Mouse (Mus musculus) midbrain, postnatal 0 days (tissue): Measurements from ENCODE around the gene Mroh2a. TPM values are rescaled to one million over a fixed set of nuclear protein-coding genes. Genes with fewer than 3 reads are reported as not detected.

Experiments
- ATAC-seq: fragments of 200-750 bp; cut with Nextera tagmentation; 2 replicates; pipeline ENCODE4 v1.8.0; 2017; ENCODE audit warnings: moderate number of reproducible peaks, mild to moderate bottlenecking, moderate TSS enrichment, moderate library complexity; ENCODE audit not compliant: low FRiP score
- DNase-seq: peaks from one replicate; pipeline ENCODE4 v3.0.0-alpha.2; 2015; ENCODE audit warnings: low spot score
- H3K27ac ChIP-seq: fragments of 300-500 bp; sonication (generic); 2 replicates; pipeline ENCODE4 v1.5.1; 2014; ENCODE audit warnings: low read depth, mild to moderate bottlenecking, low read length, mixed read lengths
- H3K27me3 ChIP-seq: fragments of 300-500 bp; sonication (generic); 2 replicates; pipeline ENCODE4 v1.6.1; 2014; ENCODE audit warnings: low read length, control low read depth, mixed read lengths; ENCODE audit not compliant: insufficient read depth
- H3K36me3 ChIP-seq: fragments of 300-500 bp; sonication (generic); 2 replicates; pipeline ENCODE4 v1.6.1; 2014; ENCODE audit warnings: low read length, control low read depth, mixed read lengths; ENCODE audit not compliant: insufficient read depth
- H3K4me1 ChIP-seq: fragments of 300-500 bp; sonication (generic); 2 replicates; pipeline ENCODE4 v1.6.1; 2014; ENCODE audit warnings: mild to moderate bottlenecking, control low read depth, antibody characterized with exemption, low read length, mixed read lengths; ENCODE audit not compliant: insufficient read depth
- H3K4me2 ChIP-seq: fragments of 300-500 bp; sonication (generic); 2 replicates; pipeline ENCODE4 v1.6.1; 2014; ENCODE audit warnings: low read depth, mild to moderate bottlenecking, low read length, mixed read lengths; ENCODE audit not compliant: poor library complexity, severe bottlenecking
- H3K4me3 ChIP-seq: fragments of 300-500 bp; sonication (generic); 2 replicates; pipeline ENCODE4 v1.5.1; 2014; ENCODE audit warnings: low read depth, mild to moderate bottlenecking, low read length, moderate library complexity
- H3K9ac ChIP-seq: fragments of 300-500 bp; sonication (generic); replicated peaks from 2 replicates; pipeline ENCODE4 v1.6.1; 2014; ENCODE audit warnings: mild to moderate bottlenecking, low read length, moderate library complexity, mixed read lengths; ENCODE audit not compliant: poor library complexity, severe bottlenecking
- H3K9me3 ChIP-seq: fragments of 300-500 bp; sonication (generic); 2 replicates; pipeline ENCODE4 v1.6.1; 2016; ENCODE audit warnings: low read length, control low read depth
- CTCF ChIP-seq: IDR thresholded peaks from 2 replicates; pipeline ENCODE4 v1.5.1; 2016; ENCODE audit warnings: antibody characterized with exemption, mild to moderate bottlenecking
- WGBS: fragments of 180-500 bp; shearing (Covaris S2); extraction: QIAGEN DNeasy Blood & Tissue Kit; methylation state at CpG from one replicate; pipeline ENCODE4 v1.1.7; 2014; 5-methylcytosine and 5-hydroxymethylcytosine counted together
- polyA plus RNA-seq: library from polyadenylated mRNA; unstranded; fragments of >200 nt; fragmentation: Nextera tagmentation; extraction: Ambion mirVana; gene quantifications from 2 replicates; pipeline ENCODE4 v1.2.1, GENCODE M21; 2015
- total RNA-seq: library from RNA; depleted of rRNA; stranded (reverse); fragments of >200 nt; gene quantifications from 2 replicates; pipeline ENCODE4 v1.2.3, GENCODE M21; 2014; rRNA removed

The Mroh2a gene
- total and polyA plus RNA-seq, 2 experiments from 2014 or later: 0.56 TPM; not detected in 1

DNA sequence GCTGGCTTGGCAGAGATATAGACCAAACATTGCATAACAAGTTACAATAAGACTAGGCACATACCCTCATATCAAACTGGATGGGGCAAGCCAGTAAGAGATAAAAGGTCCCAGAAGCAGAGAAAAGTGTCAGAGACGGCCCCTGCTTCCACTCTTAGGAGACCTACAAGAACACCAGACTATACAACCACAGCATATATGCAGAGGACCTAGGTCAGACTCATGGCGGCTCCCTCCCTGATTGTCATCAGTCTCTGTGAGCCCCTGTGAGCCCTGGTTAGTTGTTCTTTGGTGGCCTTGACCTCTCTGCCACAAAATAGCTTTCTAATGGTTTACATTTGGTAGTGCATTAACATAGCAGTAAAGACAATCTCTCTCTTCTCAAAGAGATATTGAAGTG, 82.2 kb downstream of the Mroh2a start:
- ATAC-seq: no peak
- Histone ChIP-seq H3K27ac (no peak overlapping the region), H3K4me2 (no peak overlapping the region), H3K27me3 (no peaks in the 10 kb centered on the region), H3K4me3 (no peak overlapping the region), H3K9ac (no peak overlapping the region), H3K9me3 (peaks cover 66% of the 10 kb centered on the region), H3K36me3 (no peaks in the 10 kb centered on the region), H3K4me1 (no peaks in the 10 kb centered on the region)
- no peak for TF ChIP-seq CTCF
- DNase-seq: no peak
- 51% methylated on average over 2 of the region's 2 CpGs for WGBS

DNA sequence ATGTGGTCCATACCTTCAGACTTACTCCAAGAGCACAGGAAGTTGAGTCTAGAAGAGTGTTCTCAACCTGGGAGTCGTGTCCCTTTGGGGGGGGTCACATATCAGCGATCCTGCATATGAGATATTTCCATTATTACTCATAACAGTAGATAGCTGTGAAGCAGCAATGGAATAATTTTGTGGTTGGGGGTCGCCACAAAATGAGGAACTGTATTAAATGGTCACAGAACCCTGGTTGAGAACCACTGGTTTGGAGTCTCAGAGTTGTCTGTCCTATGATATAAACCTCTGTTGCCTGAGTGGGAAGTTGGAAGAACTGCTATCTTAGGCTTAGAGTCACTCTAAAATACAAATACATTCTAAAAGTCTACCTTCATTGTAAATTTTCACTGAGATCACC, 83.1 kb downstream of the Mroh2a start:
- Histone ChIP-seq H3K27ac (no peak overlapping the region), H3K9ac (no peak overlapping the region), H3K4me2 (no peak overlapping the region), H3K27me3 (no peaks in the 10 kb centered on the region), H3K36me3 (no peaks in the 10 kb centered on the region), H3K9me3 (peaks cover 57% of the 10 kb centered on the region), H3K4me3 (no peak overlapping the region), H3K4me1 (no peaks in the 10 kb centered on the region)
- TF ChIP-seq CTCF: no peak
- ATAC-seq (peak; percentile 8; the same call in 1 of the 2 replicates), DNase-seq (no peak)
- 50% methylated on average over 3 of the region's 3 CpGs for WGBS

DNA sequence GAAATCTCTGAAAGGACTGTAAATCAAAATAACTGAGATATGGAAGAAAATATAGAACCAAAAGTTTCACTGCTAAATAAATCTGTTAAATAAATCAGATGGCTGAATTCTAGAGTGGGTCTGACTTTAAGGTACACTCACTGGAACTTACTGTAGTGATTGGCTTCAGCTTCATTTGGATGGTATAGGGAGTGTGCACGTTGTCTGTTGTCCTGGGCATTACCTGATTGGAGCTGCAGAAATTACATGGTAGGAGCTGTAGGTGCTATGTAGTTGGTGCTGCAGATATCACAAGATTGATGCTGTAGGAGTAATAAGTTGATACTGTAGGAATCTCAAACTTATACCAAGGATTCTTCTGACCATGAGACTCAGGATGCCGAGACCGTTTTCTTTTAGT, 83.6 kb downstream of the Mroh2a start:
- no peak for DNase-seq
- no peak overlapping the region for H3K9ac ChIP-seq
- H3K27ac ChIP-seq: no peak overlapping the region
- H3K4me1 ChIP-seq: no peaks in the 10 kb centered on the region
- no peaks in the 10 kb centered on the region for H3K36me3 ChIP-seq
- no peaks in the 10 kb centered on the region for H3K27me3 ChIP-seq
- peaks cover 52% of the 10 kb centered on the region for H3K9me3 ChIP-seq
- no peak overlapping the region for H3K4me2 ChIP-seq
- no peak for TF ChIP-seq CTCF
- ATAC-seq: peak; percentile 29; the same call in 1 of the 2 replicates
- no peak overlapping the region for H3K4me3 ChIP-seq
- 66% methylated on average over 3 of the region's 3 CpGs for WGBS

Other genes starting within 250 kb of the Mroh2a start
- 15.8 and 18.5 TPM in 2 replicates for gene Usp40, start 218.4 kb upstream of the Mroh2a start, total RNA-seq
- 8.4 and 9.8 TPM in 2 replicates for gene Usp40, start 218.4 kb upstream of the Mroh2a start, polyA plus RNA-seq
- not detected in 2 replicates for gene Ugt1a10, start 171.6 kb upstream of the Mroh2a start, total RNA-seq
- gene Ugt1a10, start 171.6 kb upstream of the Mroh2a start, polyA plus RNA-seq: not detected in 2 replicates
- not detected in 2 replicates for gene Ugt1a9, start 156.2 kb upstream of the Mroh2a start, total RNA-seq
- not detected in 2 replicates for gene Ugt1a9, start 156.2 kb upstream of the Mroh2a start, polyA plus RNA-seq
- not detected in 2 replicates for gene Ugt1a8, start 139.2 kb upstream of the Mroh2a start, total RNA-seq
- gene Ugt1a8, start 139.2 kb upstream of the Mroh2a start, polyA plus RNA-seq: not detected in 2 replicates
- 1.0 and 1.5 TPM in 2 replicates for gene Ugt1a7c, start 131.9 kb upstream of the Mroh2a start, total RNA-seq
- 1.6 and 2.7 TPM in 2 replicates for gene Ugt1a7c, start 131.9 kb upstream of the Mroh2a start, polyA plus RNA-seq
- gene Ugt1a6b, start 123.7 kb upstream of the Mroh2a start, total RNA-seq: 0.94 and 1.9 TPM in 2 replicates
- not detected in 2 replicates for gene Ugt1a6b, start 123.7 kb upstream of the Mroh2a start, polyA plus RNA-seq
- gene Ugt1a6a, start 92.2 kb upstream of the Mroh2a start, total RNA-seq: 1.1 and 3.8 TPM in 2 replicates
- gene Ugt1a6a, start 92.2 kb upstream of the Mroh2a start, polyA plus RNA-seq: 1.7 and 2.3 TPM in 2 replicates
- not detected in 2 replicates for gene Ugt1a5, start 61.0 kb upstream of the Mroh2a start, total RNA-seq
- gene Ugt1a5, start 61.0 kb upstream of the Mroh2a start, polyA plus RNA-seq: not detected in 2 replicates
- gene Ugt1a2, start 26.4 kb upstream of the Mroh2a start, total RNA-seq: not detected in 2 replicates
- not detected in 2 replicates for gene Ugt1a2, start 26.4 kb upstream of the Mroh2a start, polyA plus RNA-seq
- 5.5 and 6.9 TPM in 2 replicates for gene Dnajb3, start 21.2 kb upstream of the Mroh2a start, total RNA-seq
- gene Dnajb3, start 21.2 kb upstream of the Mroh2a start, polyA plus RNA-seq: 11.8 and 12.5 TPM in 2 replicates
- gene Ugt1a1, start 15.0 kb upstream of the Mroh2a start, total RNA-seq: not detected in 2 replicates
- gene Ugt1a1, start 15.0 kb upstream of the Mroh2a start, polyA plus RNA-seq: not detected in 2 replicates
- gene Hjurp, start 50.6 kb downstream of the Mroh2a start, total RNA-seq: 88.0 and 96.8 TPM in 2 replicates
- gene Hjurp, start 50.6 kb downstream of the Mroh2a start, polyA plus RNA-seq: 42.3 and 45.9 TPM in 2 replicates
- gene Trpm8, start 50.7 kb downstream of the Mroh2a start, total RNA-seq: 1.2 TPM in 2 replicates
- 0.21 and 0.29 TPM in 2 replicates for gene Trpm8, start 50.7 kb downstream of the Mroh2a start, polyA plus RNA-seq
- gene Spp2, start 180.0 kb downstream of the Mroh2a start, total RNA-seq: 2.8 TPM in 1 of 2 replicates, not detected in the other
- gene Spp2, start 180.0 kb downstream of the Mroh2a start, polyA plus RNA-seq: 1.3 and 2.4 TPM in 2 replicates